Comparison of ENCODE assay signal across 28 mouse cellular contexts in genomic region chr5:103860622-103861021, GRCm38 (mm10). TPM values are rescaled to one million over a fixed set of nuclear protein-coding genes. Genes with fewer than 3 reads are reported as not detected.
DNase-seq lines count a peak whose midpoint lies in the region; ATAC-seq lines count a peak whose summit lies in the region.
"Had no signal": no experiment of that assay in that cellular context is flagged by ENCODE, and none has a peak within 500 bp of the region (broad histone marks: within the 10 kb centered on the region; RNA-seq: fewer than 3 reads in every experiment).

No protein-coding gene starts in this region.

- H3K4me2 ChIP-seq in forebrain, embryonic 11.5 days (ENCODE audit: low read depth, low read length, severe bottlenecking) = no peak overlapping the region
- no peak overlapping the region for H3K4me2 ChIP-seq in forebrain, embryonic 14.5 days (ENCODE audit: low read length)
- no peak overlapping the region for H3K4me2 ChIP-seq in midbrain, embryonic 16.5 days (ENCODE audit: low read length)
- H3K4me2 ChIP-seq: embryonic facial prominence, embryonic 13.5 days; forebrain, embryonic 13.5 days; heart, embryonic 11.5 days; heart, embryonic 15.5 days; hindbrain, embryonic 13.5 days; intestine, embryonic 15.5 days had no signal

- H3K27ac ChIP-seq in forebrain, embryonic 11.5 days (ENCODE audit: low read depth, low read length) = no peak overlapping the region
- no peak overlapping the region for H3K27ac ChIP-seq in forebrain, embryonic 14.5 days (ENCODE audit: low read depth, low read length)
- H3K27ac ChIP-seq in heart, embryonic 10.5 days = no peak overlapping the region
- 0 out of 2 replicates have a peak overlapping the region, but pooled peaks have one; percentile 17 for H3K27ac ChIP-seq in midbrain, embryonic 10.5 days (replicated peaks)
- H3K27ac ChIP-seq in midbrain, embryonic 16.5 days (ENCODE audit: low read length) = no peak overlapping the region
- H3K27ac ChIP-seq: embryonic facial prominence, embryonic 10.5 days; embryonic facial prominence, embryonic 13.5 days; forebrain, embryonic 13.5 days; heart, embryonic 15.5 days; hindbrain, embryonic 10.5 days; hindbrain, embryonic 13.5 days; intestine, embryonic 15.5 days had no signal

- 93% methylated on average over 11 of the region's 11 CpGs for WGBS in forebrain, embryonic 11.5 days
- WGBS in forebrain, embryonic 14.5 days = 97% methylated on average over 11 of the region's 11 CpGs
- 90% methylated on average over 11 of the region's 11 CpGs for WGBS in heart, embryonic 10.5 days
- WGBS in midbrain, embryonic 10.5 days = 96% methylated on average over 11 of the region's 11 CpGs
- 96% methylated on average over 11 of the region's 11 CpGs for WGBS in midbrain, embryonic 16.5 days

- H3K9ac ChIP-seq in forebrain, embryonic 11.5 days (ENCODE audit: low read length) = no peak overlapping the region
- no peak overlapping the region for H3K9ac ChIP-seq in forebrain, embryonic 14.5 days (ENCODE audit: low read length)
- H3K9ac ChIP-seq in midbrain, embryonic 16.5 days (ENCODE audit: low read depth, low read length) = no peak overlapping the region
- H3K9ac ChIP-seq: embryonic facial prominence, embryonic 13.5 days; forebrain, embryonic 13.5 days; forebrain, postnatal 0 days; heart, embryonic 15.5 days; hindbrain, embryonic 13.5 days; intestine, embryonic 15.5 days had no signal

- no peak overlapping the region for H3K4me3 ChIP-seq in forebrain, embryonic 11.5 days (ENCODE audit: low read depth, low read length)
- no peak overlapping the region for H3K4me3 ChIP-seq in forebrain, embryonic 14.5 days (ENCODE audit: low read depth, low read length)
- no peak overlapping the region for H3K4me3 ChIP-seq in heart, embryonic 10.5 days
- no peak overlapping the region for H3K4me3 ChIP-seq in midbrain, embryonic 10.5 days
- no peak overlapping the region for H3K4me3 ChIP-seq in midbrain, embryonic 16.5 days (ENCODE audit: low read depth, low read length)
- H3K4me3 ChIP-seq: embryonic facial prominence, embryonic 10.5 days; embryonic facial prominence, embryonic 13.5 days; erythroblast, embryonic 14.5 days; forebrain, embryonic 13.5 days; heart, embryonic 15.5 days; hindbrain, embryonic 10.5 days; hindbrain, embryonic 13.5 days; intestine, embryonic 15.5 days had no signal

- no peaks in the 10 kb centered on the region for H3K4me1 ChIP-seq in forebrain, embryonic 11.5 days (replicated peaks; ENCODE audit: control insufficient read depth, insufficient read depth, low read length)
- H3K4me1 ChIP-seq in forebrain, embryonic 14.5 days (ENCODE audit: control insufficient read depth, insufficient read depth, low read length) = no peaks in the 10 kb centered on the region
- H3K4me1 ChIP-seq in heart, embryonic 10.5 days = 0 out of 2 replicates have a peak, but pooled peaks cover 3% of the 10 kb centered on the region
- peaks cover 3% of the 10 kb centered on the region; the same call in 1 of the 2 replicates for H3K4me1 ChIP-seq in midbrain, embryonic 10.5 days
- H3K4me1 ChIP-seq in midbrain, embryonic 16.5 days (ENCODE audit: control insufficient read depth, insufficient read depth, low read length) = no peaks in the 10 kb centered on the region
- H3K4me1 ChIP-seq: intestine, embryonic 15.5 days had no signal

- DNase-seq in forebrain, embryonic 11.5 days (ENCODE audit: low spot score) = peak; percentile 39
- no peak for DNase-seq in forebrain, embryonic 14.5 days (ENCODE audit: low spot score)
- peak; percentile 37 to 50 for DNase-seq in heart, adult 18-20 months
- DNase-seq in heart, embryonic 10.5 days (ENCODE audit: low spot score) = no peak
- no peak for DNase-seq in midbrain, embryonic 10.5 days (ENCODE audit: low spot score)
- DNase-seq: adrenal gland, adult 2 months; cerebellum, adult 11-12 months; cerebellum, adult 8-10 months; cerebellum, postnatal 10 days; cerebellum, postnatal 36 days; embryo, embryonic 11 days; forebrain, postnatal 0 days; gastrocnemius, postnatal 36 days; heart, postnatal 14 days; kidney, adult 11 months; kidney, adult 8-10 months had no signal

- H3K9me3 ChIP-seq in forebrain, embryonic 11.5 days (ENCODE audit: control insufficient read depth, low read length) = no peaks in the 10 kb centered on the region
- no peaks in the 10 kb centered on the region for H3K9me3 ChIP-seq in forebrain, embryonic 14.5 days (replicated peaks; ENCODE audit: control insufficient read depth, low read length)
- H3K9me3 ChIP-seq in heart, embryonic 10.5 days = no peaks in the 10 kb centered on the region
- no peaks in the 10 kb centered on the region for H3K9me3 ChIP-seq in midbrain, embryonic 10.5 days (replicated peaks)
- no peaks in the 10 kb centered on the region for H3K9me3 ChIP-seq in midbrain, embryonic 16.5 days (replicated peaks; ENCODE audit: control insufficient read depth, low read length, poor library complexity, severe bottlenecking)
- H3K9me3 ChIP-seq: embryonic facial prominence, embryonic 10.5 days; embryonic facial prominence, embryonic 13.5 days; forebrain, embryonic 13.5 days; heart, embryonic 15.5 days; hindbrain, embryonic 10.5 days; hindbrain, embryonic 13.5 days; intestine, embryonic 15.5 days had no signal

- H3K27me3 ChIP-seq in forebrain, embryonic 11.5 days (ENCODE audit: control insufficient read depth, insufficient read depth, low read length) = no peaks in the 10 kb centered on the region
- H3K27me3 ChIP-seq in forebrain, embryonic 14.5 days (replicated peaks; ENCODE audit: control insufficient read depth, insufficient read depth, low read length) = no peaks in the 10 kb centered on the region
- H3K27me3 ChIP-seq in heart, embryonic 10.5 days (ENCODE audit: insufficient read depth, poor library complexity, severe bottlenecking) = no peaks in the 10 kb centered on the region
- no peaks in the 10 kb centered on the region for H3K27me3 ChIP-seq in midbrain, embryonic 10.5 days (ENCODE audit: low read depth, poor library complexity, severe bottlenecking)
- H3K27me3 ChIP-seq in midbrain, embryonic 16.5 days (ENCODE audit: control insufficient read depth, insufficient read depth, low read depth, low read length) = no peaks in the 10 kb centered on the region
- H3K27me3 ChIP-seq: embryonic facial prominence, embryonic 13.5 days; forebrain, embryonic 13.5 days; heart, embryonic 15.5 days; hindbrain, embryonic 13.5 days; intestine, embryonic 15.5 days had no signal

- no peaks in the 10 kb centered on the region for H3K36me3 ChIP-seq in forebrain, embryonic 11.5 days (ENCODE audit: control insufficient read depth, insufficient read depth, low read length)
- peaks cover 12% of the 10 kb centered on the region; the same call in 1 of the 2 replicates for H3K36me3 ChIP-seq in forebrain, embryonic 14.5 days (ENCODE audit: control insufficient read depth, insufficient read depth, low read length)
- peaks cover 9% of the 10 kb centered on the region; the same call in 1 of the 2 replicates for H3K36me3 ChIP-seq in heart, embryonic 10.5 days
- H3K36me3 ChIP-seq in midbrain, embryonic 10.5 days = peaks cover 9% of the 10 kb centered on the region
- H3K36me3 ChIP-seq in midbrain, embryonic 16.5 days (ENCODE audit: control insufficient read depth, insufficient read depth, low read length) = peaks cover 4% of the 10 kb centered on the region; the same call in 1 of the 2 replicates
- H3K36me3 ChIP-seq: intestine, embryonic 15.5 days had no signal

- ATAC-seq in forebrain, embryonic 11.5 days (replicated peaks; ENCODE audit: low FRiP score) = no peak
- ATAC-seq in forebrain, embryonic 14.5 days = no peak
- no peak for ATAC-seq in midbrain, embryonic 16.5 days
- ATAC-seq: CD4-positive, CD25-positive, alpha-beta regulatory T cell, adult 4 months; forebrain, embryonic 13.5 days; forebrain, postnatal 0 days; hindbrain, embryonic 16.5 days; intestine, embryonic 15.5 days had no signal

RNA-seq across cellular contexts. Expression of gene Klhl8, which starts 50.4 kb away (rescaled TPM):
- 12.3 and 13.1 TPM in 2 replicates for polyA plus RNA-seq in forebrain, embryonic 11.5 days (2014; fragmentation: Nextera tagmentation; extraction: Ambion mirVana)
- 41.1 and 46.5 TPM in 2 replicates for polyA plus RNA-seq in forebrain, embryonic 14.5 days (2014; fragmentation: Nextera tagmentation; extraction: Ambion mirVana)
- 10 to 100 TPM; 10.2 to 11.1 TPM for total RNA-seq in heart, adult 18-20 months (2021)
- 7.2 and 9.3 TPM in 2 replicates for polyA plus RNA-seq in heart, embryonic 10.5 days (2016; fragmentation: Nextera tagmentation; extraction: Ambion mirVana)
- 11.5 TPM in 2 replicates for polyA plus RNA-seq in midbrain, embryonic 10.5 days (2016; fragmentation: Nextera tagmentation; extraction: Ambion mirVana)
- 49.6 and 49.7 TPM in 2 replicates for polyA plus RNA-seq in midbrain, embryonic 16.5 days (2015; fragmentation: Nextera tagmentation; extraction: Ambion mirVana)
- polyA plus RNA-seq: erythroblast, embryonic 14.5 days had no signal

Comparison
In these comparisons a context has a peak if more than half of its experiments do, and no peak if none do; other contexts are left out.
1. DNase-seq: peak in forebrain, embryonic 11.5 days (single experiment) and heart, adult 18-20 months (2 of 2); none in forebrain, embryonic 14.5 days (single experiment), heart, embryonic 10.5 days (single experiment) and midbrain, embryonic 10.5 days (single experiment).